Mouse (Mus musculus) erythroblast, embryonic 14.5 days (primary cell): Measurements from ENCODE around the gene Usp5. TPM values are rescaled to one million over a fixed set of nuclear protein-coding genes. Genes with fewer than 3 reads are reported as not detected.
"Not testable (repeated sequence)": the region's sequence is repeated elsewhere in the genome, so short reads cannot be mapped to it uniquely, and the experiment has no call there.

Source experiments
- H3K27me3 ChIP-seq: 2 replicates; pipeline ENCODE4 v1.6.1; 2012; ENCODE audit warnings: inconsistent platforms; ENCODE audit not compliant: control insufficient read depth
- H3K36me3 ChIP-seq: 2 replicates; pipeline ENCODE4 v1.6.1; 2012; ENCODE audit warnings: mild to moderate bottlenecking, inconsistent platforms; ENCODE audit not compliant: control insufficient read depth
- H3K4me1 ChIP-seq: 2 replicates; pipeline ENCODE4 v1.6.1; 2012; ENCODE audit warnings: inconsistent platforms; ENCODE audit not compliant: control insufficient read depth
- H3K4me3 ChIP-seq: replicated peaks from 2 replicates; pipeline ENCODE3; 2012; ENCODE audit warnings: moderate library complexity, mild to moderate bottlenecking, inconsistent platforms
- H3K9me3 ChIP-seq: 2 replicates; pipeline ENCODE4 v1.6.1; 2012; ENCODE audit warnings: low read length, inconsistent platforms, mixed read lengths; ENCODE audit not compliant: control insufficient read depth
- GATA1 ChIP-seq: IDR thresholded peaks from 2 replicates; pipeline ENCODE4 v1.6.1; 2012; ENCODE audit warnings: low read length, inconsistent platforms, mixed read lengths
- TAL1 ChIP-seq: IDR thresholded peaks from 3 replicates; pipeline ENCODE4 v1.6.1; 2012; ENCODE audit warnings: low read length, inconsistent platforms, mixed read lengths
- polyA plus RNA-seq: library from polyadenylated mRNA; stranded (reverse); fragments of >175 nt; gene quantifications from 2 replicates; pipeline ENCODE4 v1.2.3, GENCODE M21; 2012

The Usp5 gene
- polyA plus RNA-seq, 1 experiment, result 4.6 TPM

DNA sequence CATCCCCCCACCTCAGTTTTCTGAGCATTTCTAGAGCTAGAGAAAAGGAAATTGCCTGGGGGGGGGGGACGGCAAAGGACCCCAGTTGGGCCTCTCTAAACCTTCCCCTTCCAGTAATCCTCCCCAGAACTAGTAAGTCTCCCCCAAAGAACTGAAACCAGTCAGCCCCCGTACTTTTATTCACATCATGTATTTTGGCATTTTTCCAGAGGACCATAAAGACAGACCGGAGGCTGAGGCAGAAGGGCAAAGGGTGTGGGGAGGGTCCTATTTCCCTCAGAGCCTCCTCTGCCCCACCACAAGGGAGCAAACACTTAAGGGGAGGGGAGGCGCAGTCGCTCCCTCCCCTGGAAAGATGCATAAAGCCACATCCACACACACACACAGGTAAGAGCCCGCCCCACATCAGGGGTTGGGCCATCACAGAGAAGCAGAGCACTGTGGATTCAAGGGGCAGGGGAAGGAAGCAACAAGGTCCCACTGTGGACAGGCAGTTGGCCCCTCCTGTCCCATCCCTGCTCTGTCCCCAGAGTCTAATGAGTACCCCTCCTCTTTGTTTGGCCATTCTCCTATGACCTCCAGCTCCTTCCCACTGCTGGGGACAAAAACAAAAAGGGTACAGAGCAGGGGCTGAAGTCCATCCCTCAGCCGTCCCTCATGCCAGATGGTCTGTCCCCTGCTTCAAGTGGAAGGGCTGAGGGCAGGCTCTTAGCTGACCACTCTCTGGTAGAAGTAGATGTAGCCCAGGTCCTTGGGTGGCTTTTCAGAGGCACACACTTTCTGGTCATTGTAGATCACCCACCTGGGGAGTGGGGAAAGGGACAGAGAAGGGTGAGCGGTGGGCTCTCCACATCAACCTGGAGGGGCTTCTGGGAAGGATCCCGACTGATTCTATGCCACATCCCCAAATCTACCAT, 14.2 kb downstream of the Usp5 start:
- peaks cover 81% of the 10 kb centered on the region for H3K36me3 ChIP-seq
- H3K4me3 ChIP-seq, result no peak overlapping the region
- no peaks in the 10 kb centered on the region for H3K9me3 ChIP-seq
- no peak for TF ChIP-seq TAL1
- TF ChIP-seq GATA1, result no peak
- no peaks in the 10 kb centered on the region for H3K27me3 ChIP-seq
- peaks cover 43% of the 10 kb centered on the region for H3K4me1 ChIP-seq

DNA sequence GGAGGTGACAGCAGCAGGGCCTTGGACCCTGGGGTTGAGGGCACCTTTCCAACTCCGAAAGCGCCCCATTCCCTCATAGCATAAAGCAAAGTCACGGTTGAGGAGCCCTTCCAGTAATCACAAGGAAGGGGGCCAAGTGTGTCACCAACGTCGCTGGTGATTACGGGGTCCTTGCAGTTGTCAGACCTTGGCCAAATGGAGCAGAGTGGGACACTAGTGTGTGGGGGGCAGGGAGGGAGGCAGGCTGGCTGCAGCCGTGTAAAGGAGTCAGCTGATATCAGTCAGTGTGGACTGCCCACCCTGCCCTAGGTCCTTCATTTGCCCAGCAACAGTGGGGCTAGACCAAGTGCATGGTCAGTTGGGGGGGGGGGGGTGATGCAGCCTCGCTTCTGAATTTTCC, 14.8 kb downstream of the Usp5 start:
- TF ChIP-seq TAL1 (no peak), GATA1 (no peak)
- Histone ChIP-seq H3K9me3 (no peaks in the 10 kb centered on the region), H3K36me3 (peaks cover 80% of the 10 kb centered on the region), H3K4me3 (peak overlapping the region; percentile 84), H3K4me1 (peaks cover 50% of the 10 kb centered on the region), H3K27me3 (no peaks in the 10 kb centered on the region)

DNA sequence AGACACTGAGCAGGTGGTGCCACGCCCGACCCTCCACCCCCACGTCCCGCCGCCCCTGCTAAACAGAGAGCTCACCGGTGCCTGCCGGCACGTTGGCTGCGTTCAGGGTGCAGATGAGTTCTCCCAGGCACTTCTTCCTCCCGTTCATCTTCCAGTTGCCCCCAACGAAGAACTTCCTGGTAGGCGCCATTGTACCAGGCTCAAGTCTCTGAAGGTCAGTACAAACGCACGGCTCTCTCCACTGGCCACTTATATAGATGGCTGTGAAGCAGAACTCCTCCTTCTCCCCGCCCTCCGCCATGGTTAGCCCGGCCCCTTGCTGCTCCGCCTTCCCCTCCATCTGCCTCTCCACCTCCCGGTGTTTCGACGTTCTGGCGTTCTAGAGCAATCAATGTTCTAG, 15.4 kb downstream of the Usp5 start, which contains the start of gene Tpi1:
Gene Tpi1, minus strand, starts transcription at position 364 of the 400 bp plus-strand sequence.
- Histone ChIP-seq H3K36me3 (peaks cover 74% of the 10 kb centered on the region), H3K4me1 (peaks cover 55% of the 10 kb centered on the region), H3K27me3 (no peaks in the 10 kb centered on the region), H3K4me3 (peak within 1 kb of the TSS; percentile 84), H3K9me3 (no peaks in the 10 kb centered on the region)
- no peak for TF ChIP-seq GATA1
- TF ChIP-seq TAL1, result no peak

DNA sequence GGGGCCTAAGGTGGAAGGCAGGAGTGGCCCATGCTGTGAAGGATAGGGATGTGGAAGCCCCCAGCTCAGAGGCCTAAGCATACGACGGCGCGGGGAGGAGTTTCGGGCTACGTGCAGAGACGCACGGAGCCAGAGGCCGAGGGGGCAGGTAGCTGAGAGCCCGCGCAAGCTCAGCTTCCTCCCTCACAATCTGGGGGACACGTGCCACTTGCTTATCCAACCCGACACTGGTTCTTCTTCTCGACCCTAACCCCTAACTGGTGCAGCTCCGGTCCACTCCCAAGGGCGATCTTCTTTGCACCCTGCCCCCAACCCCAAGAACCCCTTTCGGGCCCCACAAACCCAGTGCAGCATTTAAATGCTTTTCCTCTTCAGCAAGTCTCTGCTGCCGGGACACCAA, 15.8 kb downstream of the Usp5 start:
- H3K36me3 ChIP-seq, result peaks cover 70% of the 10 kb centered on the region
- peaks cover 59% of the 10 kb centered on the region for H3K4me1 ChIP-seq
- H3K4me3 ChIP-seq, result peak overlapping the region; percentile 84
- no peaks in the 10 kb centered on the region for H3K9me3 ChIP-seq
- TF ChIP-seq TAL1, result no peak
- H3K27me3 ChIP-seq, result no peaks in the 10 kb centered on the region

DNA sequence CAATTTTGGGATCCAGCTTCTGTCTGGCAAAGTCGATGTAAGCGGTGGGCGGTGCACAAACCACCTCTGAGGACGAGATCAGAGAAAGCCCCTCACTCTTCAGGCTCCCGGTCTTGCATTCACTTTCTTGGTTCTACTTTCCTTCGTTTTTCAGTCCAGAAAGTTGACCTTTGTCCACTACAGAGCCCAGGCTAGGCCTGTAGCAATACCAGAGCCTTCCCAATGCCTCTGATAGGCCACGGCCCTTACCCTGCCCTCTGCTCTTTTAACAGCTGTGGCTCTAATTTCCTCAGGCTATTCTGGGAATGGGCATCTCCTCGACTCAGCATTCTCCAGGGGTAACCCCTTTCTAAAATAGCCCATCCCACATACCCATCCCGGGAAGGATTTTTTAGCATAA, 16.4 kb downstream of the Usp5 start:
- Histone ChIP-seq H3K27me3 (no peaks in the 10 kb centered on the region), H3K4me1 (peaks cover 66% of the 10 kb centered on the region), H3K9me3 (no peaks in the 10 kb centered on the region), H3K4me3 (peak overlapping the region; percentile 84), H3K36me3 (peaks cover 64% of the 10 kb centered on the region)
- TF ChIP-seq GATA1, result no peak
- no peak for TF ChIP-seq TAL1

DNA sequence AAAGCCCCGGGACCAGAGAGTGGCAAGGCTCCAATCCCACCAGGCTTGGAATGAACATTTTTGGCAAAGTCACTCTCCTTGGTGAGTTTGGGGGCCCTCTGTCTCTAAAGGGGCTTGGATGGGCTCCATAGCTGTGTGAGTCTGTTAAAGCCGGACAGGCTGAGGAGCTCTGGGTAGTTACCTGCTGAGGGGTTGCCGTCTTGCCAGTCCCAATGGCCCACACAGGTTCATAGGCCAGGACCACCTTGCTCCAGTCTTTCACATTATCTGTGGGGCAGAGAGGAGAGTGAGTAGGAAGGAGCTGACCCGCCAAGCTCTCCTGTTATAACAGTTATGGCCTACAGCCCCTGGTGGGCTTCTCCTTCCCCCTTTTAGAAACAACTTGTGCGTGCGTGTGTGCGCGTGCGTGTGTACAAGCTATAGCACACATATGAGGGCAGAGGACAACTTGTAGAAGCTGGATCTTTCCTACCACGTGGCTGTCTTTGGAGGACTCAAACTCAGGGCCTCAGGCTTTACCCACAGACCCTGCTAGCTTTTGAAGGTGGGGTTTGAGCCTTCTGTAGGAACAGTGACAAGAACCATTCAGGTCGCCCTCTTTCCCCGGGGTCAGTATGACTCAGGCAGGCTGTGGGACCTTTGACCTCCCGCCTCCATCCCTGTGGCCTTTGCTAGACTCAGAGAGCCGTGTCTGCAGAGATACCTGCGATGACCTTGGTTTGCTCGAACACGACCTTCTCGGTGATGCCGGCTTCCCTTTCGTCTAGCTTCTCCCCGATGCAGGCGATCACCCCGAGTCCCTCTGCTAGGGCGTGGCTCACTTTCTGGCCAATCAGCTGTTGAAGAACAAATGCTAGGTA, 17.4 kb downstream of the Usp5 start:
- Histone ChIP-seq H3K27me3 (no peaks in the 10 kb centered on the region), H3K4me3 (peak overlapping the region; percentile 84), H3K36me3 (peaks cover 54% of the 10 kb centered on the region), H3K4me1 (peaks cover 70% of the 10 kb centered on the region), H3K9me3 (no peaks in the 10 kb centered on the region)
- no peak for TF ChIP-seq GATA1
- no peak for TF ChIP-seq TAL1

DNA sequence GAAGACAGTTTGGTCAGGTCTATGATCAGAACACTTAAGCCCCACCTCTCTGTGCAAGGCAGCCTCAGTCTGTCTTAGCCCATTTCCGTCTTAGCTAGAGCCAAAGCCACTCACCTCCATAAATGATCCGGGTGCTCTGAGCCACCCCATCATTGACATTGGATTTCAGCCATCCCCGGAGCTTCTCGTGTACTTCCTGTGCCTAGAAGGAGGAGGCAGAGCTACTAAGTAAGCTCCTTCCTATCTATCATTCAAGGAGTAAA, 17.9 kb downstream of the Usp5 start:
- Histone ChIP-seq H3K4me3 (no peak overlapping the region), H3K36me3 (peaks cover 48% of the 10 kb centered on the region), H3K9me3 (no peaks in the 10 kb centered on the region), H3K4me1 (peaks cover 75% of the 10 kb centered on the region), H3K27me3 (no peaks in the 10 kb centered on the region)
- TF ChIP-seq TAL1 (no peak), GATA1 (no peak)

DNA sequence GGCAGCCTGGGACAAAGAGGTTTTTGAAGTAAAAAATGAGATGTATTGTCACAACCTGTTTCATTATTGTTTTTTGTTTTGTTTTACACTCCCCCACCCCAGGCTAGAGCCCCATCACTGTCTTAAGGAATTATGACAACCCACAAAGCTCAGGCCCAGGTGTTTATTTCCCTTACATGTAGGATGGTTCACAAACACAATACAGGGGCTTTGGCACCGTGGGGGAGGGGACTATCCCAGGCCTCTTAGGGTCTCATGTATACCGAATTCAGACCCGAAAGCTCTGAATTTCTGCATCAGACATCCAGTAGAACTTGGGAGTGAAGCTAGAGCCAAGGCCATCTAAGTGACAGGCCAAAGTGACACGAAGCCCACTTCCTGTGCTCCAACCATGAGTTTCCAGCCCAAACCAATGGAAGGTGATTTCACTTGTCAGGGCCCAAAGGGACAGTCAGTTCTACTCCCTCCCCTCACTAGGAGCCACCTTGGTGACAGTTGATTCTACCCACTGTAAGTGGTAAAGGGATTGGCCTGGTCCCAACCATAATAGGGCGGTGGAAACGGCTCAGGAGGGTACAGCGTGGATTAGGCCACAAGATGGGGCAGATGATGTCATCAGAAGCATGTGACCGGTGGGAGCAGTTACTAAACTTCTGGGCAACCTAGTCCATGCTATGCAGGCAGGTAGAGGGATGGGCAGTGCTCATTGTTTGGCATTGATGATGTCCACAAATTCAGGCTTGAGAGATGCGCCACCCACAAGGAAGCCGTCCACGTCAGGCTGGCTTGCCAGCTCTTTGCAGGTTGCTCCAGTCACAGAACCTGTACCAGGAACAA, 18.5 kb downstream of the Usp5 start:
- Histone ChIP-seq H3K4me1 (peaks cover 80% of the 10 kb centered on the region), H3K36me3 (peaks cover 43% of the 10 kb centered on the region)
- H3K9me3 ChIP-seq, H3K27me3 ChIP-seq, H3K4me3 ChIP-seq: not testable (repeated sequence)
